Mouse (Mus musculus) spleen, adult 2 months (tissue): ENCODE results near the gene Zfp428. TPM values are rescaled to one million over a fixed set of nuclear protein-coding genes. Genes with fewer than 3 reads are reported as not detected.

ENCODE experiments used
- DNase-seq, 2 experiments: peaks; one replicate each; pipeline versions ENCODE4 v3.0.0 to v3.0.0-alpha.2; 2012 to 2021; ENCODE audit warnings: low spot score in 2 of 2, low read depth in 1 of 2
- H3K27ac ChIP-seq: fragments of 200-500 bp; 2 replicates; pipeline ENCODE4 v1.5.1; 2012; ENCODE audit warnings: low read length, inconsistent platforms; ENCODE audit not compliant: insufficient read depth
- H3K27me3 ChIP-seq: fragments of 200-500 bp; 2 replicates; pipeline ENCODE4 v1.6.1; 2012; ENCODE audit warnings: mild to moderate bottlenecking, moderate library complexity, low read length, inconsistent platforms; ENCODE audit not compliant: control insufficient read depth, insufficient read depth
- H3K36me3 ChIP-seq: fragments of 200-500 bp; 2 replicates; pipeline ENCODE4 v1.6.1; 2012; ENCODE audit warnings: mild to moderate bottlenecking, low read length, inconsistent platforms; ENCODE audit not compliant: control insufficient read depth, insufficient read depth
- H3K4me1 ChIP-seq: fragments of 200-500 bp; 2 replicates; pipeline ENCODE4 v1.6.1; 2011; ENCODE audit warnings: inconsistent platforms; ENCODE audit not compliant: control insufficient read depth, insufficient read depth, insufficient read length
- H3K4me3 ChIP-seq: fragments of 200-500 bp; 2 replicates; pipeline ENCODE4 v1.5.1; 2011; ENCODE audit warnings: mild to moderate bottlenecking, inconsistent platforms; ENCODE audit not compliant: insufficient read depth, insufficient read length; ENCODE audit errors: extremely low read depth
- CTCF ChIP-seq: fragments of 200-500 bp; IDR thresholded peaks from 2 replicates; pipeline ENCODE4 v1.5.1; 2011; ENCODE audit warnings: mild to moderate bottlenecking, inconsistent platforms; ENCODE audit not compliant: insufficient read depth, insufficient read length, insufficient replicate concordance; ENCODE audit errors: extremely low read depth
- POLR2A ChIP-seq: fragments of 200-500 bp; IDR thresholded peaks from 2 replicates; pipeline ENCODE4 v1.6.1; 2011; ENCODE audit warnings: low read depth, low read length, inconsistent platforms
- WGBS: fragments of 180-500 bp; shearing (Covaris S2); methylation state at CpG from one replicate; pipeline ENCODE4 v1.1.7; 2018; 5-methylcytosine and 5-hydroxymethylcytosine counted together
- polyA plus RNA-seq: library from polyadenylated mRNA; depleted of rRNA; stranded (reverse); fragments of >200 nt; gene quantifications from 2 replicates; pipeline ENCODE4 v1.2.3, GENCODE M21; 2012

The Zfp428 gene
- polyA plus RNA-seq, 1 experiment, result 4.0 TPM

GRCm38 (mm10) chr7:24546068-24546614 lies 39.3 kb downstream of the Zfp428 start, which contains the start of the genes Pinlyp and Xrcc1:
Gene Pinlyp, minus strand, starts transcription at chr7:24546118.
Gene Xrcc1, plus strand, starts transcription at chr7:24546289.
- 46% methylated on average over 13 of the region's 13 CpGs for WGBS
- no peaks in the 10 kb centered on the region for H3K27me3 ChIP-seq
- peak within 1 kb of the TSS; percentile 92 for H3K27ac ChIP-seq
- H3K4me1 ChIP-seq, result peaks cover 8% of the 10 kb centered on the region; the same call in 1 of the 2 replicates
- no peak for DNase-seq
- H3K36me3 ChIP-seq, result peaks cover 2% of the 10 kb centered on the region; the same call in 1 of the 2 replicates
- TF ChIP-seq POLR2A, result no peak
- H3K4me3 ChIP-seq, result peak within 1 kb of the TSS; percentile 94

GRCm38 (mm10) chr7:24546634-24547389 lies 40.0 kb downstream of the Zfp428 start:
- peak overlapping the region; percentile 92 for H3K27ac ChIP-seq
- 1% methylated on average over 57 of the region's 57 CpGs for WGBS

GRCm38 (mm10) chr7:24547534-24548036 lies 40.8 kb downstream of the Zfp428 start:
- DNase-seq, result no peak
- TF ChIP-seq CTCF (no peak), POLR2A (no peak)
- peak overlapping the region; percentile 94 for H3K4me3 ChIP-seq
- peaks cover 6% of the 10 kb centered on the region for H3K36me3 ChIP-seq
- H3K27ac ChIP-seq, result peak overlapping the region; percentile 65; the same call in 1 of the 2 replicates
- H3K27me3 ChIP-seq, result no peaks in the 10 kb centered on the region
- peaks cover 8% of the 10 kb centered on the region; the same call in 1 of the 2 replicates for H3K4me1 ChIP-seq
- 31% methylated on average over 13 of the region's 13 CpGs for WGBS

More at GRCm38 (mm10) chr7:24546634-24547389, 40.0 kb downstream of the Zfp428 start:
- H3K36me3 ChIP-seq, result peaks cover 2% of the 10 kb centered on the region; the same call in 1 of the 2 replicates
- DNase-seq, result peak; percentile 98 to 99
- H3K4me3 ChIP-seq, result peak overlapping the region; percentile 94
- H3K27me3 ChIP-seq, result no peaks in the 10 kb centered on the region
- peaks cover 8% of the 10 kb centered on the region; the same call in 1 of the 2 replicates for H3K4me1 ChIP-seq
- TF ChIP-seq CTCF (no peak), POLR2A (peak; percentile 1; the same call in 1 of the 2 replicates)

GRCm38 (mm10) chr7:24551985-24552759 lies 45.4 kb downstream of the Zfp428 start:
- no peaks in the 10 kb centered on the region for H3K27me3 ChIP-seq
- H3K27ac ChIP-seq, result no peak overlapping the region
- peaks cover 9% of the 10 kb centered on the region; the same call in 1 of the 2 replicates for H3K4me1 ChIP-seq
- 87% methylated on average over 12 of the region's 12 CpGs for WGBS
- no peak overlapping the region for H3K4me3 ChIP-seq
- DNase-seq, result no peak
- H3K36me3 ChIP-seq, result peaks cover 8% of the 10 kb centered on the region
- TF ChIP-seq POLR2A (no peak), CTCF (no peak)

GRCm38 (mm10) chr7:24555786-24556185 lies 49.0 kb downstream of the Zfp428 start:
- H3K36me3 ChIP-seq, result peaks cover 8% of the 10 kb centered on the region
- TF ChIP-seq CTCF, result no peak
- TF ChIP-seq POLR2A, result no peak
- no peak for DNase-seq
- peaks cover 4% of the 10 kb centered on the region; the same call in 1 of the 2 replicates for H3K4me1 ChIP-seq
- H3K27me3 ChIP-seq, result no peaks in the 10 kb centered on the region
- WGBS, result 62% methylated on average over 10 of the region's 10 CpGs
- H3K27ac ChIP-seq, result no peak overlapping the region
- no peak overlapping the region for H3K4me3 ChIP-seq

- 85% methylated on average over 4 of the region's 4 CpGs for WGBS
- H3K36me3 ChIP-seq, result peaks cover 3% of the 10 kb centered on the region; the same call in 1 of the 2 replicates
These were observed 54.6 kb downstream of the Zfp428 start for GRCm38 (mm10) chr7:24561450-24561849.

More at GRCm38 (mm10) chr7:24561450-24561849, 54.6 kb downstream of the Zfp428 start:
- no peak for DNase-seq
- H3K4me3 ChIP-seq, result no peak overlapping the region
- peaks cover 9% of the 10 kb centered on the region; the same call in 1 of the 2 replicates for H3K4me1 ChIP-seq
- TF ChIP-seq CTCF (no peak), POLR2A (no peak)
- peak overlapping the region; percentile 36; the same call in 1 of the 2 replicates for H3K27ac ChIP-seq
- no peaks in the 10 kb centered on the region for H3K27me3 ChIP-seq
